Mouse (Mus musculus) forebrain, embryonic 11.5 days (tissue): ENCODE results near the gene Plxna3. TPM values are rescaled to one million over a fixed set of nuclear protein-coding genes. Genes with fewer than 3 reads are reported as not detected.
A peak's percentile ranks its signal among the peaks of the same experiment; 100 is the strongest.

Source experiments
- ATAC-seq: fragments of 200-750 bp; cut with Nextera tagmentation; replicated peaks from 2 replicates; pipeline ENCODE4 v1.8.0; 2017; ENCODE audit warnings: moderate TSS enrichment; ENCODE audit not compliant: low FRiP score
- DNase-seq: peaks from one replicate; pipeline ENCODE4 v3.0.0-alpha.2; 2017; ENCODE audit warnings: low spot score
- H3K27ac ChIP-seq: fragments of 300-500 bp; sonication (generic); 2 replicates; pipeline ENCODE4 v1.5.1; 2014; ENCODE audit warnings: low read depth, low read length
- H3K27me3 ChIP-seq: fragments of 300-500 bp; sonication (generic); 2 replicates; pipeline ENCODE4 v1.6.1; 2014; ENCODE audit warnings: mild to moderate bottlenecking, low read length, mixed read lengths; ENCODE audit not compliant: control insufficient read depth, insufficient read depth
- H3K36me3 ChIP-seq: fragments of 300-500 bp; sonication (generic); 2 replicates; pipeline ENCODE4 v1.6.1; 2014; ENCODE audit warnings: mild to moderate bottlenecking, low read length, moderate library complexity, mixed read lengths; ENCODE audit not compliant: control insufficient read depth, insufficient read depth
- H3K4me1 ChIP-seq: fragments of 300-500 bp; sonication (generic); replicated peaks from 2 replicates; pipeline ENCODE4 v1.6.1; 2014; ENCODE audit warnings: low read length, mixed read lengths; ENCODE audit not compliant: control insufficient read depth, insufficient read depth
- H3K4me2 ChIP-seq: fragments of 300-500 bp; sonication (generic); 2 replicates; pipeline ENCODE4 v1.6.1; 2014; ENCODE audit warnings: low read depth, mild to moderate bottlenecking, low read length, moderate library complexity, mixed read lengths; ENCODE audit not compliant: severe bottlenecking
- H3K4me3 ChIP-seq: fragments of 300-500 bp; sonication (generic); 2 replicates; pipeline ENCODE4 v1.5.1; 2014; ENCODE audit warnings: low read depth, low read length
- H3K9ac ChIP-seq: fragments of 300-500 bp; sonication (generic); 2 replicates; pipeline ENCODE4 v1.6.1; 2014; ENCODE audit warnings: low read length
- H3K9me3 ChIP-seq: fragments of 300-500 bp; sonication (generic); 2 replicates; pipeline ENCODE4 v1.6.1; 2016; ENCODE audit warnings: low read length, mixed read lengths; ENCODE audit not compliant: control insufficient read depth
- WGBS: fragments of 180-500 bp; shearing (Covaris S2); extraction: QIAGEN DNeasy Blood & Tissue Kit; methylation state at CpG from one replicate; pipeline ENCODE4 v1.1.7; 2014; 5-methylcytosine and 5-hydroxymethylcytosine counted together
- polyA plus RNA-seq: library from polyadenylated mRNA; unstranded; fragments of >200 nt; fragmentation: Nextera tagmentation; extraction: Ambion mirVana; gene quantifications from 2 replicates; pipeline ENCODE4 v1.2.1, GENCODE M21; 2014

Gene Plxna3
- polyA plus RNA-seq, result 27.4 and 28.3 TPM in 2 replicates

DNA sequence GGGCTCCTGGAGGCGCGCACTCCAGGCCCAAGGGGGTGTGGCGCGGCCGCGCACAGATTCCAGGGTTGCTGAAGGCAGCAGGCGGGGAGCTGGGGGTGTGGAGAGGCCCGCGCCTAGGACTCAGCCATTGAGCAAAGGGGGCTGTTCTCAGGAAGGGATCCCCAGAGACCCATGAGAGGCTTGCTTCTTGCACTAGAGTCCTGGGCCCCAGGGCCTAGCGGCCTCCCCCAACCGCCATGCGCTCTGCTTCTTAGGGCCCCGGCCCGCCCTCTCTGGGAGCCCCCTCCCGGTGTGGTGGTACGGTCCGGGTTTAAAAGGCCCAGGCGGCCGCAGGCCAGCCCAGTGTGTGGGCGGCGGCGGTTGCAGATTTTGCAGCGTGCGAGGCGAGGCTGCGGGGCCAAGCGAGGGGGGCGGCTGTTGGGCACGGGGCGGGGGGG is at the start of gene Plxna3:
Gene Plxna3 (plus strand): TSS at position 342 of the 437 bp plus-strand sequence.
- ATAC-seq (peak; percentile 96), DNase-seq (peak; percentile 86)
- no peaks in the 10 kb centered on the region for H3K4me1 ChIP-seq
- H3K4me2 ChIP-seq, result peak within 1 kb of the TSS; percentile 67
- peak within 1 kb of the TSS; percentile 49 for H3K4me3 ChIP-seq
- H3K27me3 ChIP-seq, result no peaks in the 10 kb centered on the region
- peak within 1 kb of the TSS; percentile 68 for H3K27ac ChIP-seq
- no peaks in the 10 kb centered on the region for H3K36me3 ChIP-seq
- no peaks in the 10 kb centered on the region for H3K9me3 ChIP-seq
- WGBS, result 26% methylated on average over 26 of the region's 30 CpGs
- H3K9ac ChIP-seq, result peak within 1 kb of the TSS; percentile 66

DNA sequence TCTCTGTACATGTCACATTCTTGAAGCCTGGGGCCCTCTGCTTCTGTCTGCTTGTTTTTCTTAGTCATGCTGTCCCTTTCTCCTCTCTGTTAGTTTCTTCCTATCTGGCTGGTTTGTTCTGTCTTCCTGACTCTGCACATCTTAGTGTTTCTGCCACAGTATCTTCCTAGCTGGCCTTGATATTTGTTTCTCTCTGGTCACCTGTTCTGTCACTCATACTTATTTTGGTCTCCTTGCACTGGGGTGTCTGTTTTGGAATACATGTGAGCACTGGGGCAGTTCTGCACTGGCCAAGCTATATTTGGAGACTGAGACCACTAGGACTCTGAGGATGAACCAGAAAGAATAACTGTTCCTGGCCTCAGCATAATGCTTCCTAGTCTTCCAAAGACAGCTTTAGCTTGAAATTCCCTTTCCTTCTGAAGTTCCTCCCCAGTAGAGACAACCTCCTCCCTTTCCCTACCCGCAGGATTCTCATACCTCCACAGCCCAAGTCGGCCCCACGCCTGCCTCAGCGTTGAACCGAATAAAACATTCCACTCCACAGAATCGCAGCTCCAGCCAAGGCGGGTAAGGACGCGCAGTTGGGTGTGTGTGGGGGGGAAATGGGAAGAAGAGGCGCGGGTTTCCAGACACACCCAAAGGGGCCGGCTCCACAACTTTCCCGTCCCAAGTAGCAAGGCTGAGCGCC is 47.7 kb upstream of the Plxna3 start:
- Histone ChIP-seq H3K4me2 (peak overlapping the region; percentile 64), H3K27ac (no peak overlapping the region), H3K9ac (peak overlapping the region; percentile 68), H3K4me1 (peaks cover 4% of the 10 kb centered on the region; the same call in 1 of the 2 replicates), H3K4me3 (peak overlapping the region; percentile 49), H3K36me3 (no peaks in the 10 kb centered on the region), H3K27me3 (no peaks in the 10 kb centered on the region), H3K9me3 (no peaks in the 10 kb centered on the region)
- no peak for DNase-seq
- no peak for ATAC-seq
- 18% methylated on average over 14 of the region's 14 CpGs for WGBS

DNA sequence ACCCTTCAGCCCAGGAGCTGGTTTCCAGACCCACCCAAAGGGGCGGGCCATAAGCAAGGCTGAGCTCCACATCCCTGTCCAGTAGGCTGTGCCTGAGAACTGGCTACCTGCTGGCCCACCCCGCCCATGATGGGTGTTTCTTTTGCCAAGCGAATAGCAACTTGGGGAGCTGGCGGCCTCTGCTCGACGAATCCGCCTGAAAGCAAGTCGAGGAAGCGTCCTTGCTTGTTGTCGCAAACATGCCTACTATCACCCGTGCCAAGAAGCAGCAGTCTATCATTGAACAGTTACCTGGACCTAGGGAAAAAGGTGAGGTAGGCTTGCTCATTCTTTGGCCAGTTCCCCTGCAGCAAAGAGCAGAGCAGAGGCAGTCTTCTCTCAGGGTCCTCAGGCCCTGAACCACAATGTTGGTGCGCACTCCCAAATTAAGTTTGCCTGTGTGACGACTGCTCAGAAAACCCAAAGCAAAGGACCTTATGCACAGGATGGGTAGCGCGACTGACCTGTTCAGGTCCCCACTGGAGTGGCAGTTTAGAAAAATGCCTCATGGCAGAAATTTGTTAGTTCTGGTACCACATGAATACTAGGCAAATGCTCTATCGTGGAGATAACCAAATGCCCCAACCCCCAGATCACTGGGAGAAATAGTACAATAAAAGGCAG is 47.0 kb upstream of the Plxna3 start, which contains the start of the genes Taz and Dnase1l1:
Gene Taz (plus strand): TSS at position 181 of the 663 bp plus-strand sequence.
Gene Dnase1l1 (minus strand): TSS at position 606 of the 663 bp plus-strand sequence.
- Histone ChIP-seq H3K9me3 (no peaks in the 10 kb centered on the region), H3K27me3 (no peaks in the 10 kb centered on the region), H3K9ac (peak within 1 kb of the TSS; percentile 68), H3K4me2 (peak within 1 kb of the TSS; percentile 64), H3K36me3 (no peaks in the 10 kb centered on the region), H3K4me1 (peaks cover 4% of the 10 kb centered on the region; the same call in 1 of the 2 replicates), H3K4me3 (peak within 1 kb of the TSS; percentile 49), H3K27ac (peak within 1 kb of the TSS; percentile 25; the same call in 1 of the 2 replicates)
- DNase-seq (peak; percentile 70), ATAC-seq (peak; percentile 78)
- WGBS, result 15% methylated on average over 16 of the region's 16 CpGs

DNA sequence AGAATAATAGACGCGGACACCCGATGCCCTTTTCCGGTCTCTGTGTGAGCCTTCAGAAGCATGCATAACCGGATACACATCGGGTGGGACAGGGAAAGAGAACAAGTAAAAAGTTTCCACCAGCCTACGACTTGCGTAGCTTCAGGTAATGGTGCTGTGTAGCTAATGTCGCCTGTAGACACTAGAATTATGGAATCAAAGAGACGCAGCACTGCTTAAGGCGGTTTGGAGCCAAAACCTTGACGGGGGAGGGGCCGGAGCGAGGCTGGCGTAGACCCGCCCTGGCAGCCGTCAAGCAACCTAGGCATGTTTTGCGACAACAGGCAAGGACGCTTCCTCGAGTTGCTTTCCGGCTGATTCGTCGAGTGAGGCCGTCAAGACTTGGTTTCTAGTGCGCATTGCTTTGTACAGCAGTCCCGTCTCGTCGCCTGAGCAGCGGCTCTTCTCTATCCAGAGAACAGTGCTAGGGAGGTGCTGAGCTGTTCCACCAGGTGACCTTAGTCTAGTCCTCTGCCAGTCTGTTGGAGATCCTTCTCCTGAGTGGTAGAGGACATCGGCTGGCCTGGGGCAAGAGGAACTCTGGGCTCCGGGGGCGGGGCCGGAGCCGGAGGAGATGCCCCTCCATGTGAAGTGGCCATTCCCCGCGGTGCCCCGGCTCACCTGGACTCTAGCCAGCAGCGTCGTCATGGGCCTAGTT is 46.3 kb upstream of the Plxna3 start:
- 19% methylated on average over 39 of the region's 39 CpGs for WGBS

DNA sequence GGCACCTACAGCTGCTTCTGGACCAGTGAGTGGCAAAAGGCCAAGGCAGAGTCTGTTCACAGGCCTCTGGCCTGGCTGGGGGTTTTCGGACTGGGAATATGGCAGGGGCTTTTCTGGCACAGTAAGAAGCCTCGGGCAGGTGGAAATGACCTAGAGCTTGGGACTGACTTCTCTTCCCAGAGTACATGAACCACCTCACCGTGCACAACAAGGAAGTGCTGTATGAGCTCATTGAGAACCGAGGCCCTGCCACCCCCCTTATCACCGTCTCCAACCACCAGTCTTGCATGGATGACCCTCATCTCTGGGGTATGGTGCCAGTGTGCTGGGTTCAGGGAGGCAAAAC is 45.8 kb upstream of the Plxna3 start:
- H3K9me3 ChIP-seq, result no peaks in the 10 kb centered on the region
- WGBS, result 45% methylated on average over 5 of the region's 5 CpGs
- no peak overlapping the region for H3K27ac ChIP-seq
- H3K27me3 ChIP-seq, result no peaks in the 10 kb centered on the region
- H3K4me1 ChIP-seq, result peaks cover 4% of the 10 kb centered on the region; the same call in 1 of the 2 replicates
- DNase-seq, result no peak
- peak overlapping the region; percentile 64 for H3K4me2 ChIP-seq
- peak overlapping the region; percentile 49 for H3K4me3 ChIP-seq
- H3K9ac ChIP-seq, result peak overlapping the region; percentile 68
- no peaks in the 10 kb centered on the region for H3K36me3 ChIP-seq
- 0 out of 2 replicates have a peak, but pooled peaks have one; percentile 4 for ATAC-seq

More for the DNA sequence above, 46.3 kb upstream of the Plxna3 start:
- peak overlapping the region; percentile 49 for H3K4me3 ChIP-seq
- H3K4me1 ChIP-seq, result peaks cover 4% of the 10 kb centered on the region; the same call in 1 of the 2 replicates
- no peak overlapping the region; the same call in 1 of the 2 replicates for H3K27ac ChIP-seq
- H3K9ac ChIP-seq, result peak overlapping the region; percentile 68
- DNase-seq (peak; percentile 85), ATAC-seq (peak; percentile 83)
- no peaks in the 10 kb centered on the region for H3K36me3 ChIP-seq
- H3K27me3 ChIP-seq, result no peaks in the 10 kb centered on the region
- peak overlapping the region; percentile 64 for H3K4me2 ChIP-seq
- no peaks in the 10 kb centered on the region for H3K9me3 ChIP-seq

DNA sequence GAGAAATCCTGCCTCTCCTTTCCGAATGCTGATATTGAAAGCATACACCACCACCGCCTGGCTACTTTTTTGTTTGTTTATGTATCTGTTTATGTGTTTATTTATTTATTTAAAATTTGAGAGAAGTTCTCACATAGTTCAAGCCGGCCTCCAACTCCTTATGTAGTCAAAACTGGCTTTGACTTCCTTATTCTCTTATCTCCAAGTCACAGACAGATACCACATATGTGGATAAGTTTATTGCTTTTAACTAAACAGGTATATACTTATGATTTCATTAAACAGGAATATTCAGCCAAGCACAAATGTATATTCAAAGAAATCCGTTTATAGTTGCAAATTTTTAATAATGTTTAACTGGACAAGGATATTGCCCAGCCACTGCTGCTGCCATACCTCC is 35.4 kb upstream of the Plxna3 start:
- 0 out of 2 replicates have a peak, but pooled peaks cover 2% of the 10 kb centered on the region for H3K4me1 ChIP-seq
- no peak overlapping the region for H3K9ac ChIP-seq
- no peak overlapping the region for H3K27ac ChIP-seq
- H3K36me3 ChIP-seq, result no peaks in the 10 kb centered on the region; the same call in 1 of the 2 replicates
- DNase-seq (no peak), ATAC-seq (no peak)
- H3K27me3 ChIP-seq, result no peaks in the 10 kb centered on the region
- H3K4me3 ChIP-seq, result no peak overlapping the region
- 80% methylated on average over 4 of the region's 4 CpGs for WGBS
- no peak overlapping the region for H3K4me2 ChIP-seq
- H3K9me3 ChIP-seq, result no peaks in the 10 kb centered on the region

DNA sequence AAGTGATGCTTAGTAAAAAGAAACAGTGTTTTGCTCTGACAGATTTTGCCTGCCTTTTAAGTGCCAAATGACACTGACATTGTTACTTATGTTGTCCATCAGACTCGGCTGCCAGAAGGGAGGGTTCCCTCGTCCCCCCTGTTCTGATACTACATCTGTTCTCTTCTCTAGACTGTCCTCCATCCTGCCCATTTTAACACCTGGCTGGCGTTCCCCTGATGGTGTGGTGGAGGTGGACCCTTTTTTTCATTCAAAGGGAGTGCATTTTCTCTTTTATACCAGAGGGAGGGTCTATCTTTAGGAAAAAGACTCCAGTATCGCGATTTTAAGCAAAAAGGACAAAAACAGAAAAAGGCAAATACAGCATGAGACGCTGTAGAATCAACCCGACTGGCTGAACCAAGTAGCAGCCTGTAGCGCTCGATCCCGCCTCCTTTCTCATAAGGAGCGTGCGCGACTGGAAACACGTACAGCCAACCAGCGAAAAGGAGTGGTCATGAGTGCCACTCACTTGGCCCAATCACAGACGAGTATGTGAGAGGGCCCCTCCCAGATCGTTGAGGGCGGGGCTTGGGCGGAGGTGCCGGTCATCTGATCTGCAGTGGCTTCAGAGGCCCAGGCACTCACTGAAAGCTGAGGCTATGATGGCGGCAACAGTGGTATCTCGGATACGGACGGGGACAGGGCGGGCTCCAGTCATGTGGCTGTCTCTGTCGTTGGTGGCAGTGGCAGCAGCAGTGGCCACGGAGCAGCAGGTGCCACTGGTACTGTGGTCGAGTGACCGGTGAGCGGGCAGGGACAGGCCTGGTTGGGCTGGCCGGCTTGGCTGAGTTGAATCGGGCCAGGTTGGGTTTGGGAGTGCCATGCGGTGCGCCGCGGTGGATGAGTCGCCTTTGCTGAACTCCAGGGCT is 32.1 kb upstream of the Plxna3 start, which contains the start of gene Atp6ap1:
Gene Atp6ap1 (plus strand): TSS at position 560 of the 911 bp plus-strand sequence.
- ATAC-seq (peak; percentile 99), DNase-seq (peak; percentile 93)
- Histone ChIP-seq H3K27ac (no peak within 1 kb of the TSS), H3K9ac (peak within 1 kb of the TSS; percentile 69), H3K4me1 (0 out of 2 replicates have a peak, but pooled peaks cover 2% of the 10 kb centered on the region), H3K27me3 (no peaks in the 10 kb centered on the region), H3K9me3 (no peaks in the 10 kb centered on the region), H3K4me3 (peak within 1 kb of the TSS; percentile 64), H3K4me2 (peak within 1 kb of the TSS; percentile 62), H3K36me3 (no peaks in the 10 kb centered on the region; the same call in 1 of the 2 replicates)
- WGBS, result 10% methylated on average over 37 of the region's 37 CpGs
